Mouse (Mus musculus) cortical plate, adult 2 months (tissue): ENCODE measurements at regions not wholly inside any gene's neighbourhood (a gene's known extent, or its start where the extent isn't known, plus 50 kb on each side); places are given as distances from the start of the nearest gene placed in this dataset.

Experiments
- CTCF ChIP-seq: fragments of 200-500 bp; IDR thresholded peaks from 2 replicates; pipeline ENCODE4 v1.5.1; 2011; ENCODE audit warnings: mild to moderate bottlenecking, control low read depth, low read length; ENCODE audit not compliant: insufficient read depth; ENCODE audit errors: extremely low read depth
- POLR2A ChIP-seq: fragments of 200-500 bp; IDR thresholded peaks from 2 replicates; pipeline ENCODE4 v1.6.1; 2011; ENCODE audit warnings: mild to moderate bottlenecking, low read length, control low read depth; ENCODE audit not compliant: insufficient read depth; ENCODE audit errors: extremely low read depth

DNA sequence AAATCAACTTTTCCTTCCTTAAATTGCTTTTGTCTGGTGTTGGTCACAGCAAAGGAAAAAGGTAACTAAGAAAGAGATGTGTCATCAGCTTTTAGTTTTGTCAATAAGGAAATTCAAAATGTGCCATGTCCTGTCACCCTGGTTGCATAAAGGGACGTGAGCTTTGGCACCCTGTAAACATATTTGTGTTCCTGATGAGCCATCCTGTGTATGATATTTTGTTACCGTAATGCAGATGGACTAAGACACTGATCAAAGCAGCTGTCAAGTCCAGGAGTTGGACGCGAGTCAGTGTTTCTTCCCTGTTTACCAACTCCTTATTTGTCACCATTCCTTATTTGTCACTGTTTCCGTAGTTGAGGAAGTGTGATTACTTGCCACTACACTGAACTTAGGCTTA is 166.3 kb downstream of the Rnd3 start:
- TF ChIP-seq POLR2A (no peak), CTCF (no peak)
